Mouse (Mus musculus) small intestine, adult 2 months (tissue): ENCODE results near the gene Lrp6. TPM values are rescaled to one million over a fixed set of nuclear protein-coding genes. Genes with fewer than 3 reads are reported as not detected.
A peak's percentile ranks its signal among the peaks of the same experiment; 100 is the strongest.

Source experiments
- H3K27ac ChIP-seq: fragments of 200-500 bp; 2 replicates; pipeline ENCODE4 v1.5.1; 2012; ENCODE audit warnings: low read depth, low read length, control low read depth, inconsistent platforms; ENCODE audit not compliant: insufficient read depth
- H3K27me3 ChIP-seq: fragments of 200-500 bp; 2 replicates; pipeline ENCODE4 v1.6.1; 2012; ENCODE audit warnings: mild to moderate bottlenecking, moderate library complexity, low read length, inconsistent platforms; ENCODE audit not compliant: control insufficient read depth, insufficient read depth
- H3K36me3 ChIP-seq: fragments of 200-500 bp; 2 replicates; pipeline ENCODE4 v1.6.1; 2012; ENCODE audit warnings: mild to moderate bottlenecking, low read length, control low read depth, inconsistent platforms; ENCODE audit not compliant: control insufficient read depth, insufficient read depth
- H3K4me1 ChIP-seq: fragments of 200-500 bp; 2 replicates; pipeline ENCODE4 v1.6.1; 2012; ENCODE audit warnings: low read length, inconsistent platforms, mixed read lengths; ENCODE audit not compliant: control insufficient read depth, insufficient read depth, insufficient read length
- H3K4me3 ChIP-seq: fragments of 200-500 bp; 2 replicates; pipeline ENCODE4 v1.5.1; 2012; ENCODE audit warnings: low read depth, mild to moderate bottlenecking, control low read depth, inconsistent platforms, low read length, moderate library complexity
- CTCF ChIP-seq: fragments of 200-500 bp; IDR thresholded peaks from 2 replicates; pipeline ENCODE4 v1.5.1; 2012; ENCODE audit warnings: low read depth, mild to moderate bottlenecking, control low read depth, inconsistent platforms, low read length, moderate library complexity, mixed read lengths; ENCODE audit not compliant: insufficient replicate concordance, insufficient read length; ENCODE audit errors: extremely low read depth
- POLR2A ChIP-seq: fragments of 200-500 bp; IDR thresholded peaks from 2 replicates; pipeline ENCODE4 v1.6.1; 2012; ENCODE audit warnings: low read depth, mild to moderate bottlenecking, control low read depth, inconsistent platforms, low read length, moderate library complexity
- WGBS: fragments of 180-500 bp; shearing (Covaris S2); methylation state at CpG from one replicate; pipeline ENCODE4 v1.1.7; 2018; 5-methylcytosine and 5-hydroxymethylcytosine counted together
- polyA plus RNA-seq: library from polyadenylated mRNA; depleted of rRNA; stranded (reverse); fragments of >200 nt; gene quantifications from 2 replicates; pipeline ENCODE4 v1.2.3, GENCODE M21; 2012; rRNA removed

The Lrp6 gene
- polyA plus RNA-seq: 8.5 and 22.9 TPM in 2 replicates

DNA sequence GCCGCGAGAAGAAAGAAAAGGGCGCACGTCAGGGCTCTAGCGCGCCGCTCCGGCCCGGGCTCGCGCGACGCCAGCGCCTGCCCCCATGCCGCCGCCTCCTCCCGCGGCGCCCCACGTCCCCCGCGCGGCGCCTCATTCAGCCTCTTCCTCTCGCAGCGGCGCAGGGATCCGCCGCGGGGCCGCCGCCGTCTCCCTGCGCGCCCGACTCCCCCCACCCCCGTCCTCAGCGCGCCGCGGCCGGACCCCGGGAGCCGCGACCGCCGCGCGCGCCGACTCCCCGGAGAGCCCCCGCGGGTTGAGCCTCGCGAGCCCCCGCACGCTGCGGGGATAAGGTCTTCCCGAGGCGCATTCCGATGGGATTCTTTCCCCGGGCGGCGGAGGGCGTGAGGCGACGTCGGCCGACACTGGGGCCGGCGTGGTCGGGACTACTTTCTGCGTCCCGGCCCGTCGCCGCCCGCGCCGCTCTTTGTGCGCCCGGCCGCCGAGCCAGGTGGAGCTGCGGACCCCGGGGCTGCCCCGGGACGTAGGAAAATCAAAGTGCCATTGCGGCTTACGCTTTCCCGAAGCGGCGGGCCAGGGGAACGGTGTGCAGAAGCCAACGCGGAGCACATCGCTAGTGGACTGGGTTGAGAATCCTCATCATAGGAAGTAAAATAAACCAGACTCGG is at the start of gene Lrp6:
Lrp6 (minus strand) TSS at position 148 of the 668 bp plus-strand sequence.
- H3K27ac ChIP-seq: peak within 1 kb of the TSS; percentile 61
- H3K36me3 ChIP-seq: no peaks in the 10 kb centered on the region
- H3K4me1 ChIP-seq: peaks cover 4% of the 10 kb centered on the region; the same call in 1 of the 2 replicates
- peak; percentile 75 for TF ChIP-seq POLR2A
- no peak for TF ChIP-seq CTCF
- WGBS: under 1% methylated on average over 94 of the region's 99 CpGs
- H3K27me3 ChIP-seq: no peaks in the 10 kb centered on the region
- H3K4me3 ChIP-seq: peak within 1 kb of the TSS; percentile 78

GRCm38 (mm10) chr6:134614723-134615648 is 48.2 kb upstream of the Lrp6 start:
- TF ChIP-seq CTCF (peak; percentile 94), POLR2A (no peak)
- peak overlapping the region; percentile 9; the same call in 1 of the 2 replicates for H3K4me3 ChIP-seq
- 4% methylated on average over 16 of the region's 16 CpGs for WGBS
- H3K27ac ChIP-seq: peak overlapping the region; percentile 1; the same call in 1 of the 2 replicates
- peaks cover 7% of the 10 kb centered on the region for H3K36me3 ChIP-seq
- peaks cover 22% of the 10 kb centered on the region; the same call in 1 of the 2 replicates for H3K4me1 ChIP-seq
- no peaks in the 10 kb centered on the region for H3K27me3 ChIP-seq

GRCm38 (mm10) chr6:134614322-134614721 is 47.6 kb upstream of the Lrp6 start:
- Histone ChIP-seq H3K27me3 (no peaks in the 10 kb centered on the region), H3K4me3 (no peak overlapping the region), H3K4me1 (peaks cover 22% of the 10 kb centered on the region; the same call in 1 of the 2 replicates), H3K36me3 (peaks cover 7% of the 10 kb centered on the region), H3K27ac (no peak overlapping the region)
- WGBS: 17% methylated on average over 4 of the region's 4 CpGs
- no peak for TF ChIP-seq POLR2A
- no peak for TF ChIP-seq CTCF

DNA sequence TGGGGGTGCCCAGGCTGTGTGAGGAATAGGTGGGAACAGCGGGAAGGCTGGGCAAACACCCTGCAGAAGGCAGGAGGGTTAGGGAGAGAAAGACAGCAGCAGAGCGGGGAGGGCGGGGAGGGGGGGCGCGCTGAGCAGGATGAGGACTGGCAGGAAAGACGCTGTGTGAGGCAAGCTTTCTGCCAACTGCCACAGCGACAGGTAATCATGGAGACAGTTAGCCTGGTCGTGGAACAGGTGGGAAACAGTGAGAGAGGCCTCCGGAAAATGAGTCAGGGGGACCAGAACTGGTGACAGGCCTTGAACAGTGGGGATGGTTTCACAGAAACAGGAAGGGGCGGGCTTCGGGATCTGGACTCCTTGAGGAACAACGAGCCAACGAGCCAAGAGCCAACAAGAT is 45.1 kb upstream of the Lrp6 start:
- Histone ChIP-seq H3K27ac (no peak overlapping the region; the same call in 1 of the 2 replicates), H3K4me1 (peaks cover 22% of the 10 kb centered on the region; the same call in 1 of the 2 replicates), H3K27me3 (no peaks in the 10 kb centered on the region), H3K36me3 (peaks cover 5% of the 10 kb centered on the region; the same call in 1 of the 2 replicates), H3K4me3 (peak overlapping the region; percentile 16; the same call in 1 of the 2 replicates)
- WGBS: 33% methylated on average over 13 of the region's 13 CpGs
- TF ChIP-seq CTCF (no peak), POLR2A (no peak)

GRCm38 (mm10) chr6:134610380-134610779 is 43.6 kb upstream of the Lrp6 start:
- Histone ChIP-seq H3K4me1 (peaks cover 24% of the 10 kb centered on the region; the same call in 1 of the 2 replicates), H3K36me3 (peaks cover 5% of the 10 kb centered on the region; the same call in 1 of the 2 replicates), H3K4me3 (no peak overlapping the region), H3K27ac (no peak overlapping the region), H3K27me3 (no peaks in the 10 kb centered on the region)
- 95% methylated on average over 9 of the region's 9 CpGs for WGBS
- TF ChIP-seq CTCF (no peak), POLR2A (no peak)

DNA sequence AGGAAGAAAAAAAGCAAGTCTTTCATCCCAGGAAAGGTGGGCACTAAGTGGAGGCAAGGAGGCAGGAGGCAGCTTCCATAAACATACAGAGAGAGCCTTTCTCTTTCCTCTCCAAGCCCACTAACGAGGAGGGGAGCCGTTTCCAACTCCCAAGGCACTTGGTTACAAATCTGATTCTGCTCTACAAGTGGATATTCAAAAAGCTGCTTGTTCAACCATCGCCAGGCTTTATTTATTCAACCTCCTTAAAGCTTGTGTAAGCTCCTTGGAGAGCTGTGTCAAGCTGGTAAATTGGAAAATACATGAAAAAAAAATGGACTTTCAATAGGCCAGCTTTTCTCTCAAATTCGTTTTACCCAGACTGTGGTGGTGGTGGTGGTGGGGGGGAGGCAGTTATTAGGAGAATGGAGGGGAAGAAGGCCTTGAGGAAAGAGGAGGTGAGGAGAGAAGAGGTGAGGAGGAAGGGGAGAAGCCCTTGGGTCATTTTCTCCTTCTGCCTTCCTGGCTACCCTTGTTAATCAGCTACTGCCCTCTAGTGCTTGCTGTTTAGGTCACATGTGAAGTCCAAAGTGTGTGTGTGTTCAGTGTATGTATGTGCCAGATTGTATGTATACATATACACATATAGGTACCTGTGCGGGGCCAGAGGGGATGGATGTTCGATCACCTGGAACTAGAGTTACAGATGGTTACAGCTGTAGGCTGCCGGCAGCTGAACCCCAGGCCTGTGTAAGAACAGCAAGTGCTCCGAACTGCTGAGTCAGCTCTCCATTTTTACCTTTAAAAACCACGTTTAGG is 40.4 kb upstream of the Lrp6 start:
- TF ChIP-seq CTCF (peak; percentile 43; the same call in 1 of the 2 replicates), POLR2A (no peak)
- H3K27me3 ChIP-seq: no peaks in the 10 kb centered on the region
- 63% methylated on average over 9 of the region's 9 CpGs for WGBS
- no peak overlapping the region for H3K4me3 ChIP-seq
- H3K4me1 ChIP-seq: peaks cover 10% of the 10 kb centered on the region; the same call in 1 of the 2 replicates
- H3K36me3 ChIP-seq: peaks cover 5% of the 10 kb centered on the region; the same call in 1 of the 2 replicates
- no peak overlapping the region for H3K27ac ChIP-seq
